Mouse (Mus musculus) hindbrain, embryonic 11.5 days (tissue): ENCODE measurements at regions not wholly inside any gene's neighbourhood (a gene's known extent, or its start where the extent isn't known, plus 50 kb on each side); places are given as distances from the start of the nearest gene placed in this dataset.

Source experiments
- ATAC-seq: fragments of 200-750 bp; cut with Nextera tagmentation; 2 replicates; pipeline ENCODE4 v1.8.0; 2017; ENCODE audit warnings: mild to moderate bottlenecking, moderate TSS enrichment, moderate library complexity; ENCODE audit not compliant: low FRiP score
- DNase-seq: peaks from one replicate; pipeline ENCODE4 v3.0.0-alpha.2; 2015; ENCODE audit warnings: low spot score
- H3K27ac ChIP-seq: fragments of 300-500 bp; sonication (generic); 2 replicates; pipeline ENCODE4 v1.5.1; 2014; ENCODE audit warnings: mild to moderate bottlenecking, low read depth, low read length
- H3K27me3 ChIP-seq: fragments of 300-500 bp; sonication (generic); 2 replicates; pipeline ENCODE4 v1.6.1; 2014; ENCODE audit warnings: mild to moderate bottlenecking, low read length, moderate library complexity, mixed read lengths; ENCODE audit not compliant: control insufficient read depth, insufficient read depth
- H3K36me3 ChIP-seq: fragments of 300-500 bp; sonication (generic); 2 replicates; pipeline ENCODE4 v1.6.1; 2014; ENCODE audit warnings: mild to moderate bottlenecking, low read length, moderate library complexity, mixed read lengths; ENCODE audit not compliant: control insufficient read depth, insufficient read depth
- H3K4me1 ChIP-seq: fragments of 300-500 bp; sonication (generic); replicated peaks from 2 replicates; pipeline ENCODE4 v1.6.1; 2014; ENCODE audit warnings: low read length, mixed read lengths; ENCODE audit not compliant: control insufficient read depth, insufficient read depth
- H3K4me2 ChIP-seq: fragments of 300-500 bp; sonication (generic); replicated peaks from 2 replicates; pipeline ENCODE4 v1.6.1; 2014; ENCODE audit warnings: mild to moderate bottlenecking, low read depth, low read length
- H3K4me3 ChIP-seq: fragments of 300-500 bp; sonication (generic); 2 replicates; pipeline ENCODE4 v1.5.1; 2014; ENCODE audit warnings: low read depth, low read length
- H3K9ac ChIP-seq: fragments of 300-500 bp; sonication (generic); 2 replicates; pipeline ENCODE4 v1.6.1; 2014; ENCODE audit warnings: low read depth, low read length
- H3K9me3 ChIP-seq: fragments of 300-500 bp; sonication (generic); 2 replicates; pipeline ENCODE4 v1.6.1; 2016; ENCODE audit warnings: low read length; ENCODE audit not compliant: control insufficient read depth
- WGBS: fragments of 180-500 bp; shearing (Covaris S2); extraction: QIAGEN DNeasy Blood & Tissue Kit; methylation state at CpG from one replicate; pipeline ENCODE4 v1.1.7; 2014; 5-methylcytosine and 5-hydroxymethylcytosine counted together

DNA sequence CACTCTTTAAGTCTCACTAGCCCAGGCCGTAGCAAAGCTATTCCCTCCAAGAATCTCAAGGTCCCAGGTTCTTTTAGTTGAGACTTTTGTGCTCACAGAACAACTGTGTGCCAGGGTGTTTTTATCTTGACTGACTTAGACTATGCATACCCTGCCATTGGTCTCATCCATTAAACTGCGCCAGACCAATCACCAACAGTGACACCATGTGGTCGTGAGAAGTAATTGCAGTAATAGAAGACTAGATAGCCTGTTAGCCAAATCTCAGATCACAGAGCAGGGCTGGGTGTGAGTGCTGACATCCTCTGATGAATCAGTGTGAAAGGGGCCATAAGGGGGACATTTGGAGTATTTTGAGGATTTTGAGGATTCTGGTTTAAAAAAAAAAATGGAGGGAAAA lies 127.8 kb upstream of the Rpl38 start:
- DNase-seq (no peak), ATAC-seq (no peak)
- Histone ChIP-seq H3K27ac (no peak overlapping the region), H3K4me1 (peaks cover 4% of the 10 kb centered on the region), H3K9me3 (no peaks in the 10 kb centered on the region), H3K4me2 (no peak overlapping the region), H3K9ac (no peak overlapping the region), H3K36me3 (no peaks in the 10 kb centered on the region), H3K27me3 (no peaks in the 10 kb centered on the region), H3K4me3 (no peak overlapping the region)
- 68% methylated on average over 3 of the region's 3 CpGs for WGBS

DNA sequence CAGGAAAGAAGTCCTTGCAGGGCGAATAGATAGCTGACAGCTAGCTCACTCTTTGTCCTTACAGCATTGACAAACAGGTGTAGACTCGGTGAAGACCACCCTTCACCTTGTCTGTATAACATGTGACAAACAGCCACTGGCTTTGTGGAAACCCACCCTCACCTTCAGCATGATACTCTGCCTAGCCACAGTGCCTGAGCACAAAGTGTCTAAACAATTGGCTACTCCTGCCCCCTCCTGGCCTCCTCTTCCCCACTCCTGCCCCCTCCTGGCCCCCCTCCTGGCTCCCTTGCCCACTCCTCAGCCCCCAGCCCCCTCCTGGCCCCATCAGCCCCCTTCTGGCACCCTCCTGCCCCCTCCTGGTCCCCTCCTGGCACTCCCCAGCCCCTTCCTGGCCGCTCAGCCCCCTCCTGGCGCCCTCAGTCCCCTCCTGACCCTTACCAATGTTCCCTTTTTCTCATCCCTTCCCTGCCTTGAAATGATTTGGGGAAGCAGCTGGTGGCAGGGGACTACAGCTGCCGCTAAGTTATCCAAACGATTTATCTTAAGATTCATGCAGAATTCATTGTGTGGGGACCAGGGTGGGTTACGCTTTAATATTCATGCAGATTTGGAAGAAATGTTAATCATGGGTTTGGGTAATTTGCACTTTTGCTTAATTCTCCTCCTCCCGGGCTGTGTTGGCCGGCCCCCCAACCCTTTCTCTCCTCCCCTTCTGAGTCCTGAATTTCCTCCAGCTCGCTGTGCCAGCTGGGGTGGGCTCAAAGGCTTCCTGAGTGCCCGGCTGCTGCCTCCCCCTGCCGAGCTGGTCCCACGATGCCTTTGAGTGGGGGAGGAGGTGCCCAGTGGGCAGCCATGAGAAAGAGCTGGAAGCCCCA lies 131.5 kb upstream of the Rpl38 start:
- Histone ChIP-seq H3K9ac (no peak overlapping the region), H3K4me1 (peaks cover 3% of the 10 kb centered on the region), H3K9me3 (no peaks in the 10 kb centered on the region), H3K4me2 (no peak overlapping the region), H3K36me3 (no peaks in the 10 kb centered on the region), H3K27me3 (no peaks in the 10 kb centered on the region), H3K27ac (peak overlapping the region; percentile 39; the same call in 1 of the 2 replicates), H3K4me3 (no peak overlapping the region)
- DNase-seq (peak; percentile 50), ATAC-seq (peak; percentile 80)
- WGBS = 13% methylated on average over 12 of the region's 13 CpGs

DNA sequence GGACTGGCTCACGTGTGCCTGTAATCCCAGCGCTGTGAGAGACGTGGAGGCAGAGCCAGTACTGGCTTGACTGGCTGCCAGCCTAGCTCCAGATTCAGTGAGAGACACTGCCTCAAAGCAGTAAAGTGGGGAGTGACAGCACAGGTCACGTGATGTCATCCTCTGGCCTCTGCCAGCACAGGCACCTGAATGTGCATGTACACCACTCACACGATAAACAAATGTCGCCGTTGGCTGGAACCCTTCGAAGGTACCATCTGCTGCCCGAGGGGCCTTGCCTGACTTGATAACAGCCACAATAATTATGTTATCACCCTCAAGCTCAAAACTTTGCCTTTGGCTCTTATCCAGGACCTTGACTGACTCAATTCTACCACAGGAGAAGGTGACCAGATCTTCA lies 132.4 kb upstream of the Rpl38 start:
- Histone ChIP-seq H3K36me3 (no peaks in the 10 kb centered on the region), H3K9me3 (no peaks in the 10 kb centered on the region), H3K4me2 (no peak overlapping the region), H3K9ac (no peak overlapping the region), H3K27ac (0 out of 2 replicates have a peak overlapping the region, but pooled peaks have one; percentile 39), H3K4me1 (peaks cover 3% of the 10 kb centered on the region), H3K4me3 (no peak overlapping the region), H3K27me3 (no peaks in the 10 kb centered on the region)
- DNase-seq = no peak
- ATAC-seq = no peak
- 90% methylated on average over 9 of the region's 9 CpGs for WGBS

DNA sequence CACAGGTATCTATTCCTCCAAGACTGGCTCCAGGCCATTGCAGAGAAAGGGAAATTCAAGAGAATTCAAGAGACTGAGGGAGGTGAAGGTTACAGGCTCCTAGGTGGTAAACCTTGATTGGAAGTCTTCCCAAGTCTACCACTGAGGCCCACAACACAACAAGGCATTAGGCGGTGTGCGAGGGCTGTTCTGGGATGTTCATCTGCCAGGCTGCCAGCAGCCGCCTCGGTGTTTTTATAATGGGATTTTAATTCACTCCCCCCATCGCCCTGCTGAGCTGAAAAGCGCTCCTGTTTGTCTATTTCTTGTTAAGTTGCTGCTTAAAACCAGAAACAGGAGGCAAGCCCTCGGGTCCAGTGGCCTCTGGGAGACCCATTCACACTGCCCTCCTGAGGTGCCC lies 133.9 kb upstream of the Rpl38 start:
- Histone ChIP-seq H3K9me3 (no peaks in the 10 kb centered on the region), H3K36me3 (no peaks in the 10 kb centered on the region), H3K4me3 (no peak overlapping the region), H3K27ac (no peak overlapping the region), H3K4me2 (no peak overlapping the region), H3K27me3 (no peaks in the 10 kb centered on the region), H3K4me1 (peaks cover 3% of the 10 kb centered on the region), H3K9ac (no peak overlapping the region)
- DNase-seq (no peak), ATAC-seq (no peak)
- 63% methylated on average over 7 of the region's 7 CpGs for WGBS

DNA sequence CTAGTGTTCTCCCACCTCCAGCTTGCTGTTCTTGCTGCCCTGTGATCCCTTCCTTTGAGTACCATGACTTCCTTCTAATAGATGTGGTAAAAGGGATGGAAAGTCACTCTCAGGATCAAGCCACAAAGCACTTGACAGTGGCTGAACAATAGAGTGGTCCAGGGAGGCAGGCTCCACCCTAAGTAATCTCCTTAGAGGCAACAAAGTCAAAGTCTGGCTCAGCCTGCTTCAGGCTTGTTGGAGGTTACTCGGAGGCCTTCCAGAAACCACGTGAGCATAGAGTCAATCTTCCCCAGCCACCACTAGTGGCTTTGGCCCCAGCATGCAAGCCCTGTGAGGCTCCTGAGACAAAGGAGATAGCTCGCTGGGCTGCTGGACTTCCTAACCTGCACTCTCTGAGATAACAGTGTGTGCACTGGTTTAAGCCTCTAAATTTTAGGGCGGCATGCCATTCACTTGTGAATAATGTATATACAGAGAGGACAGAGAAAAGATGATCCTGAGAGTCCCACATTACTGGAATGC lies 137.0 kb upstream of the Rpl38 start:
- Histone ChIP-seq H3K4me2 (no peak overlapping the region), H3K9me3 (no peaks in the 10 kb centered on the region), H3K27me3 (no peaks in the 10 kb centered on the region; the same call in 1 of the 2 replicates), H3K4me3 (no peak overlapping the region), H3K4me1 (0 out of 2 replicates have a peak, but pooled peaks cover 4% of the 10 kb centered on the region), H3K9ac (no peak overlapping the region), H3K36me3 (no peaks in the 10 kb centered on the region), H3K27ac (no peak overlapping the region)
- DNase-seq = no peak
- WGBS = 54% methylated on average over 4 of the region's 4 CpGs
- ATAC-seq = no peak

DNA sequence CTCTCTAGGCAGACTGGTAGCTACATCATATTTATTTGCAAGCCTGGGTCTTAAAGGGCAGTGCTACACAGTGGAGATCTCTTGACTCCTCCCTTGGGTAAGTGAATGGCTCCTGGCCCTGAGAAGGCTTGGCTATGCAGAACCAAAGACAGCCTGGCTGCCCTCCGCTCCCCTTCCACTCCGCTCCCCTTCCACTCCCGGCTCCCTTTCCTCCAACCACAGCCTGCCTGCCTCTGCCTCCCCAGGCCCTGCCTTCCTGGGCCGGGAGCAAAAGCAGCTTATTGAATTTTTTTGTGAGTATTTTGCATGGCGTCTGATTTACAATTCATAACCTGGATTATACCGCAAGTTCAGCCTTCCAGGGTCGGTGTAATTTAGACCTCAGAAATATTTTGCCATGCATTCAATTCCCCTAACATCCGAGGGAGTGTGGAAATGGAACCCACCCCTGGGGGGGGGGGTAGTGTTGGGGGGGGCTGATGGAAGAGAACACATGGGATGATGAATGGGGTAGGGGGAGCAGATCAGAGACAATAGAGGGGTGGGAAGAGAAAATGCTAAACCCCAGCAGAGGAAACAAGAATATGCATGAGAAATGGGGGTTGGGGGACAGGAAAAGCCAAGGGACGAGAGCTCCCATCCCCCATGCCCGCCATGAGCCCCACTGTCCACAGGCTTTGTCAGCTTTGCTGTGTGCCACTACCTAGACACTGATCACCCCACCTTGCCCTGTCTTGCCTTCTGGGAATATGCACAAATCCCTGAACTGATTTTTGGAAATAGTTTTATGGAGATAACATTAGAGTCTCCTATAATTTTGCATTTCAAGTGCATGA lies 139.2 kb upstream of the Rpl38 start:
- no peak overlapping the region for H3K4me2 ChIP-seq
- no peaks in the 10 kb centered on the region; the same call in 1 of the 2 replicates for H3K27me3 ChIP-seq
- WGBS = 41% methylated on average over 10 of the region's 10 CpGs
- no peak overlapping the region for H3K9ac ChIP-seq
- 0 out of 2 replicates have a peak, but pooled peaks cover 4% of the 10 kb centered on the region for H3K4me1 ChIP-seq
- no peak overlapping the region for H3K4me3 ChIP-seq
- H3K9me3 ChIP-seq = no peaks in the 10 kb centered on the region
- ATAC-seq (peak; percentile 51; the same call in 1 of the 2 replicates), DNase-seq (peak; percentile 41)
- H3K36me3 ChIP-seq = no peaks in the 10 kb centered on the region
- H3K27ac ChIP-seq = peak overlapping the region; percentile 47

DNA sequence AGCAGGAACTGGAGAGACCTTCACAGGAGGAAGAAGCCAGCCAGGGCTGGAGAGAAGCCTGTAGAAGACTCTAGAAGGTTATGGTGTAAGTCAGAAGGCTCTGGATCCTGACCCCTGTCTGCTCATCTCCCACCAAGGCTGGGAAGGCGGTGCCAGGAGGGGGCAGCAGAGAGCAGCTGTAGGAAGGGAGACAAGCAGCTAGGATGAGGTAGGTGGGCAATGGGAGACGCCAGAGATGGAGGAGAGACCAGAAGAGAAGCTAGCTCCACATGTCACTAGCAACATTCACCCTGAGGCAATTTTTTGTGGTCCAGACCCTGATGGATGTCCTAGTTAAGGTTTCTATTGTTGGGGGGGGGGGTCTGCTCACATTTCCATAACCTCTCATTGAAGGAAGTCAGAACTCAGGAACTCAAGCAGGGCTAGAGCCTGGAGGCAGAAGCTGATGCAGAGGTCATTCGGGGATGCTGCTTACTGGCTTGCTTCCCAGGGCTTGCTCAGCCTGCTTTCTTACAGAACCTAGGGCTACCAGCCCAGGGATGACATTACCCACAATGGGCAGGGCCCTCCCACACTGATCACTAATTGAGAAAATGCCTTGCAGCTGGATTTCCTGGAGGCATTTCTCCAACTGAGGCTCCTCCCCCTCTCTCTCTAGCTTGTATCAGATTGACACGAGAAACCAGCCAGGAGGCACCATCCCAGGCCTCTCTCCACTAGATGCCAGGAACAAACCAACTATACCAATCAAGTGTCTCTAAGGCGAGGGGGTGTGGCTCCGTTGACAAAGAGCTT lies 144.7 kb upstream of the Rpl38 start:
- Histone ChIP-seq H3K4me3 (no peak overlapping the region), H3K9ac (no peak overlapping the region), H3K27me3 (no peaks in the 10 kb centered on the region; the same call in 1 of the 2 replicates), H3K4me1 (no peaks in the 10 kb centered on the region), H3K4me2 (no peak overlapping the region), H3K27ac (no peak overlapping the region), H3K36me3 (no peaks in the 10 kb centered on the region), H3K9me3 (no peaks in the 10 kb centered on the region)
- DNase-seq (peak; percentile 90), ATAC-seq (no peak)
- 43% methylated on average over 6 of the region's 6 CpGs for WGBS

DNA sequence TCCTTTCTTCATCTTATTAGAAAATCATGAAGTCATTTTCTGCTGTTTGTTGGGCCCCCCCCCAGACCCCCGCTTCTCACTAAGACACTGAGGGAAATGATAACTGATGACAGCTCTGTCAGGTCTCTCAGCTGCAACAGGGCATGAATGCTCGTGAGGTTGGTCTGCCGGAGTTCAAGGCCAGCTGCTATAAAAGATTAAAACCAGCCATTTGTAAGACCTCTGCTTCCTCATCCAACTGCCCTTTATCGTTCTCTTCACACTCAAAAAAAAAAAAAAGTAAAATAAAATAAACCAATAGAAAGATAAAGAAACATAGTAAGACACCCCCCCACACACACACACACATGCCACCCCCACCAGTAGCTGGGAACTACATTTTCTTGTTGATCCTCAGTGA lies 153.0 kb upstream of the Rpl38 start:
- Histone ChIP-seq H3K9ac (no peak overlapping the region), H3K9me3 (no peaks in the 10 kb centered on the region), H3K27me3 (no peaks in the 10 kb centered on the region), H3K36me3 (no peaks in the 10 kb centered on the region), H3K4me2 (no peak overlapping the region), H3K4me1 (0 out of 2 replicates have a peak, but pooled peaks cover 2% of the 10 kb centered on the region), H3K27ac (no peak overlapping the region), H3K4me3 (no peak overlapping the region)
- DNase-seq = no peak
- 65% methylated on average over 4 of the region's 4 CpGs for WGBS
- ATAC-seq = no peak
